Mouse (Mus musculus) bone marrow macrophage, adult 2 months (primary cell): Measurements from ENCODE around the gene Ccdc57.

Source experiments
- CTCF ChIP-seq: IDR thresholded peaks from 2 replicates; pipeline ENCODE4 v1.5.1; 2012; ENCODE audit warnings: low read depth, mild to moderate bottlenecking, low read length, moderate library complexity
- POLR2A ChIP-seq: IDR thresholded peaks from 2 replicates; pipeline ENCODE4 v1.6.1; 2012; ENCODE audit warnings: mild to moderate bottlenecking, low read depth, low read length, borderline replicate concordance

DNA sequence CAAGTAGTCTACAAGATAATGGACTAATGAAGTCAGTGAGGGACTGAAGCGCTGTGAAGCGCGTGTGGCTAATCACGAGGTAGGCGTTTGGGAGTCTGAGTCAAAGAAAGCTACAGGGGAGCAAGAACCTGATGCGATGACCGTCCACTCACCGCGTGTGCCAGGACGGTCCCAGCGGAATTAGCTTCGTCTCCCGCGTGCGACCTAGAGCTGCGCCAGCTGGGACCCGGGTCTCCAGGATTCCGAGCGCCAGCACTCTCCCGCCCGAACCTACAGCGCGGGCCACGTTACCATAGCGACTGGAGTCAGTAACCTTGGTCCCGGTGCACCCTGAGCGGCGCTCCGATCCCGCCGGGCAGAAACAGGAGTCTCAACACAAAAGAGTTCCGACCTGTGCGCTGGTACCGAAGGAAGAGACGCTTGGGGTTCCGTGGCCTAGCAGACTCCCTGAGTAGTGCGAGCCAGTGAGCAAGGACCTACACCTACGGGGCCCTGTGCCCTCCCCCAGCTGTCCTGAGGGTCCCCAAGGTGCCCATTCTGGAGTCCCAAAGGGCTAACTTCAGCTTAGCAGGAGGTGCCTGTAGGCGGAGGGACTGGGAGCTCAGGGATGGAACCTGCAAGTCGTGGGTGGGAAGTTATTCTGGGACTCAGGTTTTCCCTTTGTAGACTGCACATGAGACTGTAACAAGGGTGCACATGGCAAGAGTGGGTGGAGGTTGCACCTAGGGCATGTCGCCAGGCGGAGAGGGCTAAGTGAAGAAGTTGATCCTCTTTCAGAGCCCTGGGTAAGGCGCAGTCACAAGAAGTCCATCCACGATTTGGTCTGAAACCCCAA lies at the start of gene Ccdc57:
- TF ChIP-seq POLR2A (no peak), CTCF (no peak)
